Mouse (Mus musculus): ENCODE measurements around the gene Tada1.

The Tada1 gene

DNA sequence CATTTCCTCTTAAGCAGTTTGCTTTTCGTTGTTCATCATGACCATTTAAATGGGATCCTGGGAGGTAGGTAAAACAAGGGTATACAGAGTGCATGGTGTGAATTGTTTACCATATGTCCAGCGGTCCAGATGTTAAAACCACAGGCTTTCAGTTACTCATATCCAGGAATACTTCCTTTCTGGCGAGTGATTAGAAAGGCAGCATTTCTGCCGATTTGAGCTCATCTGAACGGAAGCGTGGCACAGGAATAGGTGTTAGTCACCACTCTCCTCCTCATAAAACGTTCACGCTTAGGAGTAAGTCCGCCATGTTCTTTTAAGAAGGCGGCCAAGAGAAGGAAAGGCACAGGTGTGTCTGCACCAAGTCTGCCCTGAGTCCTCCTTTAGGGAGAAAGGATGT, 2.4 kb downstream of the Tada1 start:
- in situ Hi-C loops (cut with MboI; ENCODE audit: unreplicated experiment in 2 of 2) = loop anchor here in 1 of 2 experiments (25.0 kb wide), 1 partner anchor 1006 kb away; the partner anchor contains the start of gene Mgst3

DNA sequence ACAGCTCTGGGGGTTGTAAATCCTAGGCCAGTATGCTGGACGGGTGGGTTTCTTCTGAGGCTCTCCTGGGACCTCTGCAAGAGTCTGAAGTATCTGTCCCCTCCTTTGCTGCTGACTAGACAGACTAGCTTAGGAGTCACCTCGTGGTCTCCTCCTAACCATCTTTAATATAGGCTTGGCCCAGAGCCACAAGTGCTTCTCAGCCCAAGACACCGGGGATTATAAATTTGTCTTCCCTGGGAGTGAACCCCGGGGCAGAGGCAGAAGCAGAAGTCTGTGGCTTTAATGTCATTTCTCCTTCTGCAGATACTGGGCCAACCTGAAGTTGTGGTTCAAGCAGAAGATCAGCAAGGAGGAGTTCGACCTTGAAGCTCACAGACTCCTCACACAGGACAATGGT, 2.9 kb downstream of the Tada1 start:
- in situ Hi-C loops (cut with MboI; ENCODE audit: unreplicated experiment in 2 of 2) = loop anchor here in 1 of 2 experiments (25.0 kb wide), 1 partner anchor 1005 kb away; the partner anchor contains the start of gene Mgst3

DNA sequence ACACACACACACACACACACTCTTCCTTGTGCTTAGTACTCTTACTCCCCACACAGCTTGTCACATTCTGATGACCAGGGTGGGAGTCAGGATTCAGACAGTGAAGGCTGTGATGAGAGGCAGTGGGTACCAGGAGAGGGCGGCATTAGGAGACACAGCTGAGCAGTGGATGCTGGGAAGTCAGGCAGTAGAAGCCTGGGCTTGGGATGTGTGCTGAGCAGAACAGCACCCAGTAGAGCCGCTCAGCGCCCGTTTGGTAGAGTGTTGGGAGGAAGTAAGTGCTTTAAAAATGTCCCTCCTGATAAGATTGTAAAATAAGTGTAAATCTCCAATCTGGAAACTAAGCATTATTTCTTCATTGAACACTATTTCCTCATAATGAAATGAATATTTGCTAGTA, 3.7 kb downstream of the Tada1 start:
- in situ Hi-C loops (cut with MboI; ENCODE audit: unreplicated experiment in 2 of 2) = loop anchor here in 1 of 2 experiments (25.0 kb wide), 1 partner anchor 1005 kb away; the partner anchor contains the start of gene Mgst3

DNA sequence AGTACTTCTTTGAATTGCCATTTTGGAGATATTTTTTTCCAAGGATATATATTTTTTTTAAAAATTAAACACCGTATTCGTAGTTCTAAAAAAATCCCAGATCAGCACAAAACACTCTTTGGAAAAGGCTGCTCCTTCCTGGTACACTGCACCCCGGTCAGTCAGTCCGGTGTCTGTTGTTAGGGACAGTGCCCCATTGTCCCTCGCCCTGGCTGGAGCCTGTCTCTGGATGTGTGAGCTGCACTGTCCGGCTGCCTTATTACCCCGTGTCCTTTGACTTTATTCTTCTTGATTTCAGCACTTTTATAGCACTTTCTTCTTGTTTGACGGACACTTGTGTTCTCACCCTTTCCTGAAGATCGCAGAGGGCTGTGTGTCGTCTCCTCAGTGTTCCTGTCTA, 5.7 kb downstream of the Tada1 start:
- in situ Hi-C loops (cut with MboI; ENCODE audit: unreplicated experiment in 2 of 2) = loop anchor here in 1 of 2 experiments (25.0 kb wide), 1 partner anchor 1003 kb away; the partner anchor contains the start of gene Mgst3

DNA sequence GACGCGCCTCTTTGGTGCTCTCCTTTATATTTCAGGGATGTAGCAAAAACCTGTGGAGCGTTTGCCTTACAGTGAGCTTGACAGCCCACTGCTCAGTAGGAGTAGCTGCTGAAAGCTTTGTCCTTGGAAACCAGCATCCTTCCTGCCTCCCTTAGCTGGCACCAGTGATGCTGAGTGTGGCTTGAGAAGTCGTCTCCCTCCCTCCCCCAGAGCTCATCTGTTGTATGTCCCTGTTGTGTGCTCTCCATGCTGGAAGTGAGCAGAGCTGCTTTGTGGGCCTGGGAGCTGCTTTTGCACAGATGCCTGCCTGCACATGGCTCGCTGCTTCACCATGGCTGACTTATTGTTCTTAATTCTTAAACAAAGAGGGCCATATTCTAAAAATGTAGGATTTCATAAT, 6.5 kb downstream of the Tada1 start:
- in situ Hi-C loops (cut with MboI; ENCODE audit: unreplicated experiment in 2 of 2) = loop anchor here in 1 of 2 experiments (25.0 kb wide), 1 partner anchor 1002 kb away; the partner anchor contains the start of gene Mgst3

DNA sequence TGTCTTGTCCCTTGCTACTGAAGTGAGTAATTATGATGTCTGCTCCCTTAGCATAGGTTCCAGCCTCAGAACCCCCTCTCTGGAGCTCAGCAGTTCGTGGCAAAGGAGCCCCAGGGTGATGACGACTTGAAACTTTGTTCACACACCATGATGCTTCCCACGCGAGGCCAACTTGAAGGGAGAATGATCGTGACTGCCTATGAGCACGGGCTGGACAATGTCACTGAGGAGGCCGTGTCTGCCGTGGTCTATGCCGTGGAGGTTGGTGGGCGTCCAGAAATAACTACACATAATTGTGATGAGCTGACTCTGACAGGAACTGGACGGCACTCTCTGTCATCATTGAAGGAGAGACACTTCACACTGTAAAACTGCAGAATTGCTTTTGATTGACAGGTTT, 9.6 kb downstream of the Tada1 start:
- in situ Hi-C loops (cut with MboI; ENCODE audit: unreplicated experiment in 2 of 2) = loop anchor here in 1 of 2 experiments (25.0 kb wide), 1 partner anchor 999 kb away; the partner anchor contains the start of gene Mgst3

DNA sequence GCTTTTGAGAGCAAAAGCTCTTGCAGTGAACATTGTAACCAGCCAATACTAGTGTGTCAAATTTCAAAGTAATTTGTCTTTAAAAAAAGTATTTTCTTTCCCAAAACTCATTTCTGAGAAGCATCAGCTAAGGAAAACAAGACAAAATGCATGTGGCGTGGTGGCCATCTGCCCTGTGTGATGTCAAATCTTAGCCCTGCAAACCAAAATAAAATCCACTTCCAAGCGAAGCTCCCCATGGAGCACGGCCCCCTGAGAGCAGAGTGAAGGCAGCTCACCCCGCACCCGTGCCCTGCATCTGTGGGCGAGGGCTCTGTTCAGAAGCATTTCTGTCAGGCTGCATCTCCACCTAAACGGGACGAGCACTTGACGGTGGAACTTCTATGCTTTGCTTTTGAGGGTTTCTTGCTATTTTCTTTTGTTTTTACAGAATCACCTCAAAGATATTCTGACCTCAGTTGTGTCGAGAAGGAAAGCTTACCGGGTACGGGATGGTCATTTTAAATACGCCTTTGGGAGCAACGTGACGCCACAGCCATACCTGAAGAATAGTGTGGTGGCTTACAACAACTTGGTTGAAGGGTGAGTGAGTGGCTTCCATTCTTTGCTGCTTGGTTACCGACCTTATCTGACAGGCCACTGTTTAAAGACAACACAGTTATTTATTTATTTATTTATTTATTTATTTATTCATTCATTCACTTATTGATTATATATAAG, 10.7 kb downstream of the Tada1 start:
- in situ Hi-C loops (cut with MboI; ENCODE audit: unreplicated experiment in 2 of 2) = loop anchor here in 1 of 2 experiments (25.0 kb wide), 1 partner anchor 998 kb away; the partner anchor contains the start of gene Mgst3

DNA sequence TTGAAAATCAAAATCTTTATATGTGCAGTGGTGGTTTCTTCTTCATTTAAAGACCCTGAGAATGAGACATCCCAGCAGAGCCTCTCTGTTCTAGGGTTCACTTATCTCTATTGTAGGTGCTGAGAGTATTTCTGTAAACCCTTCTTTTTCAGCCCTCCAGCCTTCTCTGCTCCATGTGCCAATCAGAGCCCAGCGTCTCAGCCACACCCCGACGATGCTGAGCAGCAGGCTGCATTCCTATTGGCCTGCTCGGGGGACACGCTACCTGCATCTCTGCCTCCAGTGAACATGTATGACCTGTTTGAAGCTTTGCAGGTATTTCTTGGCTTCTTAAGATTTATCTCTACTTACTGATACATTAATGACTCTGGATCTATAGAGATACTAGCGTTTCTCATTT, 12.8 kb downstream of the Tada1 start:
- in situ Hi-C loops (cut with MboI; ENCODE audit: unreplicated experiment in 2 of 2) = loop anchor here in 1 of 2 experiments (25.0 kb wide), 1 partner anchor 996 kb away; the partner anchor contains the start of gene Mgst3

DNA sequence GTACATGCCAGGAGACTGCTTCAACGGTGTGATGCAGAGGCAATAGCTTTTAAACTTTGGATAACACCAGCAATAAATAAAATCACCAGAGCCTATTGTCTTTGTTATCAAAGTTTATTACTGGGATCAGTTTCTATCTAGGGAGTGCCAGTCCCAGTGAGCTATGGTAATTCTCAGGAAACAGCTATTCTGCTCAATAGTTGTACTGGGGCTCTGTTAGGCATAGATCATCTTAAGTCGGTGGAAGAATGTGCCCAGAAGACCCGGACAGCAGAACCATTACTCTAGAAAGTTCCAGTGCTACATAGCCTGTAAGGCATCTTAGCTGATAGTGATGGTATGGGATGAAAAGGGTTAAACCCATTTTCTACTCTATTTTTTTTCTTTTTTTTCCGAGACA, 15.9 kb downstream of the Tada1 start:
- in situ Hi-C loops (cut with MboI; ENCODE audit: unreplicated experiment in 2 of 2) = loop anchor here in 1 of 2 experiments (25.0 kb wide), 1 partner anchor 993 kb away; the partner anchor contains the start of gene Mgst3

DNA sequence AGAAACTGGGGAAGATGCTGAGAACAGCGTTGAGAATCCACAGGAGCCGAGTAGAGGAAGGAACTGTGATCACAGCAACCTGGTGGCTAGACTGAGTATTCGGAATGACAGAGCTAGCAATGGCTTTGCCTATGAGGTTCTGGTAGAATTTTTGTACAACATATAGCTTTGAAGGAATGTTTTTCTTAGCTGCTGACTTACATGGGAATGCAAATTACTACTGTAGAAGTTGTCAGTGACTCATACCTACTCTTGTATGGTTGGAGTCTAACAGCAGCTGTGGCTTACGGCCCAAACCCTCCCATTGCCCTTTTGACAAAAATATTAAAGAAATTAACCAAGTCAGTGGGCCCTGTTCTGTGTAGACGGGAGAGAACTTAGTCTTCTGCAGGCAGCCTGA, 16.8 kb downstream of the Tada1 start:
- in situ Hi-C loops (cut with MboI; ENCODE audit: unreplicated experiment in 2 of 2) = loop anchor here in 1 of 2 experiments (25.0 kb wide), 1 partner anchor 992 kb away; the partner anchor contains the start of gene Mgst3

DNA sequence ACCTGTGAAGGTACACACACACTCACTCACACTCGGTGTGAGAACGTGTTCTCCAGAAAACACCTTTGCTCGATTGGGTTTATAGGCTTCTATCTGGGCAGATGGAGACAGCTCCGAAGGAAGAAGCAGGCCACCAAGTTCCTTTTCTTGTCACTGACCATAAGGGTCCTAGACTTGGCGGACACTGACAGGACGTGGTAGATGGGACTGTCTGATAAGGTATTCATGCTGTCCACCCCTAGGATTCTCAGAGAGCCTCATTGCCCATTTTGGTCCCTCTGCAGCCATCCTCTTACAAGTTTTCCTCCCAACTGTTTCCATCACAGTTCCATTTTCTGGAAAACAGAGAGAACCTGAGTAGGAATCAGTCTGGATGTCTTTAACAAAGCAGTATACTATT, 17.5 kb downstream of the Tada1 start:
- in situ Hi-C loops (cut with MboI; ENCODE audit: unreplicated experiment in 2 of 2) = loop anchor here in 1 of 2 experiments (25.0 kb wide), 1 partner anchor 991 kb away; the partner anchor contains the start of gene Mgst3

DNA sequence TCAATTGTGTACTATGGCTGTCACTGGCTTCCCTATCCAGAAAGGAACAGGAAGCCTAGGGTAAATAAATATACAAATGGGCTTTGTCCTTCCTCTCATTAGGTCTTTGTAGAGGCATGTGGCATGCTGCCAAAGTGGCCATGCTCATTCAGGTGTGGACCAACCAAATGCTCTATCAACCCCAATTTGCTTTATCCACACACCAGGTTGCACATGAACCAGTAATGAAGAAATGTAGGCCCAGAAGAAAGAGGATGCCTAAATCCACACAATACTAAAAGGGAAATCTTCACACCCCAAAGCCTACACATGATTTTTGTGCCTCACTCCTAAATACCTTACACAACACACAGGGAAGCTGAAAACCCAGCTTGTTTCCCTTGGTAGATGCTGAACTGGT, 22.6 kb downstream of the Tada1 start:
- in situ Hi-C loops (cut with MboI; ENCODE audit: unreplicated experiment in 2 of 2) = no loop called here

DNA sequence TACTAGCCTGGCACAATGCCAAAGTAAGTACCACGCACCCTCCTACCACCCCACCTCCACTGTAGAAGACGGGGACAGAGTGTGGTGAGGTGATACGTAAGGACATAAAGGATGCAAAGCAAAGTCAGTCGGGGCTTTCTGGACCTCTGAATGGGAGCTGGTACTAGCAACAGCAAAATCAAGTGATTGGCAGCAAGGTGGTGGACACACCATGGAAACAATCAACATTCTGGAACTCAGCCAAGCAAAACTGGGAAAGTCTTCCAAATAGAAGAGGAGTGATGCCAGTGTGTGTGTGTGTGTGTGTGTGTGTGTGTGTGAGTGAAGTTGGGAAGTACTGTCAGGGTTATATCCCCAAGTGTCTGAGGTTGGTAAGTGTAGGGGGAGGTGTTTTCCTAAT, 23.1 kb downstream of the Tada1 start:
- in situ Hi-C loops (cut with MboI; ENCODE audit: unreplicated experiment in 2 of 2) = no loop called here

DNA sequence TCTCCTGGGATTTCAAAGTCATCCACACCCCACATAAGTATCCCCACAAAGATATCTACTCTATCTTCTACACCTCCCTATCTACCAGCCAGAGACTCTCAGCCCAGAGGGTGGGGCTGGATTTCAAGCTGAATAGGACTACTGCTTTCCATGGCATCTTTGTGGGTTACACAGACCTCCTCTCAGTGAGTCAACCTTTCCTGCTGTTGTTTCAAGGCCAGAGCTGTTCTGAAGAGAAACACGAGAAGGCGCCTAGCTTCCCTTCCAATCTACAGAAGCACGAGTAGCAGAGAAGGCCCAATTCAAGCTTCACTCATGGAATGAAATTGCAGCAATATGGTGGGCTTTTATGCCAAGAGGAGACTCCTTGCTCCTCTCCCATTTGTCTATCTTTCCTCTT, 24.9 kb downstream of the Tada1 start:
- in situ Hi-C loops (cut with MboI; ENCODE audit: unreplicated experiment in 2 of 2) = no loop called here

DNA sequence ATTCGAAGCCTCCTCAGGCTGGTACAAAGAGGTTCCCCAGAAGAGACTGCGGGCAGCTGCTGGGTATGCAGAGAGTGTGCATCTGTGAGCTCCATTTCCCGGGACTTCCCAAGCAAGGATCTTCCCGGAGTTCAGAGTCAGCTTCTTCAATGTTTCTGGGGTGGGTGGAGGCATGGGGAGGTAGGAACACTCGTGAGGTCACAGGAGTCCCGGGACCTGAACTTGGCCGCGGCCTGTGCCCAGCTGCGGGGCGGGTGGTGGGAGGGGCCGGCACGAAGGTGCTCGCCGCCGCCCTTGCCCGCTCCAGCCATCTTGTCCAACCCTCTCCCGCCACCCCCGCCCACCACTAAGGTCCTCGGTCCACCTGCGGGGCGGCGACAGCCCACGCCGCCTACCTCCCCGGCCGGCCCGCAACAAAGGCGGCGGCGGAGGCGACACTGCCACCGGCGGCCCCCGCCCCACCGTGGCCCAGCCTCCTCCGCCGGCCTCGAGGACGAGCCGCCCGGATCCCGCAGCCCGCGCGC, 30.3 kb downstream of the Tada1 start:
- in situ Hi-C loops (cut with MboI; ENCODE audit: unreplicated experiment in 2 of 2) = no loop called here

DNA sequence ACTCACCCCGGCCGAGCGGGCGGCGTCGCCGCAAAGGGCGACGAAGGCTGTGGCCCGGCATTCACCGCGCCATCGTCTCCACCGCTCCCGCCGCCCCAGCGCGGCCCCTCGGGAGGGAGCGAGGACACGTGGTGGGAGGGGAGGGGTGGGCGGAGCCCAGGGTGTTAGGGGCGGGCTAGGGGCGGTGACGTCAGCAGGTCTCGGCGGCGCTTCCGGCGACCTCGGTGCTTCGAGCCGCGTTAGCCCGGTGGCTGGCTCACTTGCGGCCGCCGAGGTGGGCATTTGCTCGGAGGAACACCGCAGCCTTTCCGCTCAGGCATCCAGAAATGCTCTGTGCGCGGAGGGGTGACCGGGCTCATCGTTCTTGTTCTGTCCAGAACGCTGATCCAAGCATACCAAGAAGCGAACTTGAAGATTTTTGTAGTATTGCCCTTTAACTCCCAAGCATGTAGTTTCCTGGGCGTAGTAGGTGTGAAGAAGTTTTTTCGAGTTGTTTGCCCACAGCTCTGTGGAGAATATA, 30.9 kb downstream of the Tada1 start, which contains the start of gene Pogk:
Pogk (minus strand) TSS at position 163 of the 520 bp plus-strand sequence.
- in situ Hi-C loops (cut with MboI; ENCODE audit: unreplicated experiment in 2 of 2) = no loop called here

DNA sequence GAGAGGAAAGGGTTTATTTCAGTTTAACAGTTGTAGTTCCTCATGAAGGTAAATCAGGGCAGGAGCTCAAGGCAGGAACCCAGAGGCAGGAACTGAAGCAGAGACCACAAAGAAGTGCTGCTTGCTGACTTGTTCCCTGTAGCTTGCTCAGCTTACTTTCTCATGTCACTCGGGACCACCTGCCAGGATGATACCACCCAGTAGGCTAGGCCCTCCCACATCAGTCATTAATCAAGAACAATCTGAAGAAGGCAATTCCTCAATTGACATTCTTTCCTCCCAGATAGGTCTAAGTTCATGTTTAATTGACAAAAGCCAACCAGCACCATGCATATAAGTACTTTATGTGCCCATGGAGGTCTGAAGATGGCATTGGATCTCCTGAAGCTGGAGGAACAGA, 32.6 kb downstream of the Tada1 start:
- in situ Hi-C loops (cut with MboI; ENCODE audit: unreplicated experiment in 2 of 2) = no loop called here

DNA sequence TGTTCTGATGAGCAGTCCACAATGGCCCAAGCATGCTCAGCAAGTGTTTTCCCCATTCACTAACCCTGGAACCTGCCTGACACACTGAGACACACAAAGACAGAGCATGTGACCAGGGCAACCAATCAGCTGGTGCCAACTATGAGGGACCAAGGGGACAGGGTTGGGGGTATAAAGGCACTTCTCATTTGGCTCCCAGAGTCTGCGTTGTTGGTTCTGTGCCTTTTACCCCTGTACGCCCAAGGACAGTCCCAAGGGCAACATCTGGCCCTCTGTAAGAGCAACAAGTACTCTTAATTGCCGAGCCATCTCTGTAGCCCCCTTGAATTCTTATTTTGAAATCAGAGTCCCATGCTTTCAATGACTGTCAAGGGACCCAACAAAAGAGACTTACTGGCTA, 33.4 kb downstream of the Tada1 start:
- in situ Hi-C loops (cut with MboI; ENCODE audit: unreplicated experiment in 2 of 2) = no loop called here

DNA sequence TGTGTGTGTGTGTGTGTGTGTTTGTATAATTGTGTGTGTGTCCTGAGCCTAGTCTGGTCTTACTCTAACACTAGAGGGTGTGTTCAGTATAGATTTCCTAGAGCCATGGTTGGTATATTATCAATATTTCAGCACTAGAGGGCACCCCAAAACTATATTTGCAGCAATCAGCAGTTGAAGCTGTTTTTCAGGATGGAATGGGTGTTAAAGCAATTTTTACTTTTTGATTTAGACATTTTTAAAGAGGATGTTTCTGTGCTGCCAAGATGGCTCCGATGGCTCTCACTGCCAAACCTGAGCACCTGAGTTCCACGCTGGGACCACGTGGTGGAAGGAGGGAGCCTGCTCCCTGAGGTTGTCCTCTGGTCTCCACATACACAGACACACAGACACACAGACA, 50.2 kb downstream of the Tada1 start:
- in situ Hi-C loops (cut with MboI; ENCODE audit: unreplicated experiment in 2 of 2) = loop anchor here in 1 of 2 experiments (25.0 kb wide), 1 partner anchor 1208 kb away; no protein-coding TSS in a partner anchor

DNA sequence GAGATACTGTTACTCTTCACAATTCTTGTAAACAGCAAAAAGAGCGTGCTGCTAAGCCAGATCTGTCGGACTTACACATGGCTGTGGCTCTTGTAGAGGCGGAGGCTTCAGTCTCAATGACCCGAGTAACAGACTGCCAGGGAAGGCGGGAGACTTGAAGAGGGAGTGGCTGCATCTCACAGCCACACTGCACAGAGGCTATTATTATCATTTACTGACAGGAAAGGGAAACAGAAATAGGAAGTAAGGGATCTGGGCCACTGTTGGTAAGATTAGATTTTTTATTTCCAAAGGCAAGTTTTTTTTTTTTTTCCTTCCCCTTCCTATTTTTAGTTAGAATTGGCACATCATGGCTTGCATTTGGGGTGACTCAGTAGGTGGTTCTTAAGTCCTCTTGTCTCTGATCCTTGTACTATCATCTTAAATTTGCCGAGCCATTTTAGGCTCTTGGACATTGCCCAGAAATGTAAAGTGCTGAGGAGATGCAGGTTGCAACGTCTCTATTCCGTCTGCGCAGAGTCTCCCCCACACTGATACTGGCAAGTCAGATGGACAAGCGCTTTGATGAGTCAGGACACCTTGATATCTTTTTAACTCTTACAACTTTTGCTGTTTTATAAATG, 51.0 kb downstream of the Tada1 start:
- in situ Hi-C loops (cut with MboI; ENCODE audit: unreplicated experiment in 2 of 2) = loop anchor here in 1 of 2 experiments (10.0 to 25.0 kb wide), 2 partner anchors 945 to 1207 kb away; no protein-coding TSS in a partner anchor
